Mouse (Mus musculus) CH12.LX (cell line): Measurements from ENCODE around the gene H2-M10.3. TPM values are rescaled to one million over a fixed set of nuclear protein-coding genes. Genes with fewer than 3 reads are reported as not detected.

ENCODE experiments used
- DNase-seq: peaks from one replicate; pipeline ENCODE4 v3.0.0-alpha.2; 2013; ENCODE audit errors: extremely low read depth
- H3K27ac ChIP-seq: 2 replicates; pipeline ENCODE4 v1.5.1; 2012; ENCODE audit warnings: low read depth, mild to moderate bottlenecking, control low read depth, moderate library complexity; ENCODE audit not compliant: insufficient read depth
- H3K27me3 ChIP-seq: replicated peaks from 2 replicates; pipeline ENCODE3; 2012; ENCODE audit warnings: inconsistent platforms
- H3K36me3 ChIP-seq, 2 experiments: replicated peaks in 1 of 2; 2 replicates each; pipeline versions ENCODE3 to v1.6.1; 2012; ENCODE audit warnings: inconsistent platforms in 1 of 2, low read length in 1 of 2, mild to moderate bottlenecking in 1 of 2, mixed read lengths in 1 of 2, moderate library complexity in 1 of 2; ENCODE audit not compliant: control insufficient read depth in 1 of 2, insufficient read depth in 1 of 2
- H3K4me1 ChIP-seq, 2 experiments: 2 replicates each; pipeline ENCODE4 v1.6.1; 2012; ENCODE audit warnings: inconsistent platforms in 1 of 2, moderate library complexity in 1 of 2; ENCODE audit not compliant: insufficient read depth in 2 of 2, control insufficient read depth in 1 of 2
- H3K4me2 ChIP-seq: 2 replicates; pipeline ENCODE4 v1.6.1; 2012; ENCODE audit warnings: low read depth, mild to moderate bottlenecking, control low read depth; ENCODE audit not compliant: poor library complexity, insufficient read depth, severe bottlenecking
- H3K4me3 ChIP-seq, 3 experiments: fragments of 150-350 bp in 1 of 3; sonication (generic) in 1 of 3; replicated peaks in 1 of 3; 2 replicates each; pipeline versions ENCODE3 to v1.5.1; 2011 to 2012; ENCODE audit warnings: low read depth in 2 of 3, low read length in 2 of 3, mild to moderate bottlenecking in 2 of 3, moderate library complexity in 2 of 3, control low read depth in 1 of 3, improper control_type of control experiment in 1 of 3, inconsistent platforms in 1 of 3, mixed read lengths in 1 of 3; ENCODE audit not compliant: poor library complexity in 1 of 3
- H3K79me2 ChIP-seq: replicated peaks from 2 replicates; pipeline ENCODE4 v1.6.1; 2012; ENCODE audit warnings: mild to moderate bottlenecking, moderate library complexity; ENCODE audit not compliant: control insufficient read depth, poor library complexity, insufficient read depth, severe bottlenecking; ENCODE audit errors: extremely low read depth
- H3K9ac ChIP-seq: 2 replicates; pipeline ENCODE4 v1.6.1; 2012; ENCODE audit warnings: low read depth, mild to moderate bottlenecking, control low read depth, moderate library complexity; ENCODE audit not compliant: insufficient read depth
- H3K9me3 ChIP-seq: replicated peaks from 2 replicates; pipeline ENCODE3; 2012; ENCODE audit warnings: low read length, inconsistent platforms, mixed read lengths
- CHD1 ChIP-seq: IDR thresholded peaks from 2 replicates; pipeline ENCODE4 v1.6.1; 2012; ENCODE audit warnings: low read depth, low read length, improper control_type of control experiment, inconsistent platforms
- CTCF ChIP-seq, 2 experiments: IDR thresholded peaks in 1 of 2; conservative IDR thresholded peaks in 1 of 2; 2 replicates each; pipeline ENCODE4 v1.5.1; 2011 to 2012; ENCODE audit warnings: low read depth in 2 of 2, low read length in 2 of 2, improper control_type of control experiment in 1 of 2, inconsistent platforms in 1 of 2, mild to moderate bottlenecking in 1 of 2, moderate library complexity in 1 of 2
- E2F4 ChIP-seq: IDR thresholded peaks from 2 replicates; pipeline ENCODE4 v1.6.1; 2011; ENCODE audit warnings: low read depth, low read length, improper control_type of control experiment; ENCODE audit not compliant: insufficient replicate concordance
- ETS1 ChIP-seq: conservative IDR thresholded peaks from 2 replicates; pipeline ENCODE4 v1.6.1; 2012; ENCODE audit warnings: low read depth, mild to moderate bottlenecking, inconsistent platforms, low read length, improper control_type of control experiment, moderate library complexity
- GABPA ChIP-seq: IDR thresholded peaks from 2 replicates; pipeline ENCODE4 v1.6.1; 2012; ENCODE audit warnings: low read depth, low read length, improper control_type of control experiment, inconsistent platforms; ENCODE audit not compliant: insufficient replicate concordance
- HCFC1 ChIP-seq: IDR thresholded peaks from 2 replicates; pipeline ENCODE4 v1.6.1; 2012; ENCODE audit warnings: low read depth, mild to moderate bottlenecking, inconsistent platforms, low read length, improper control_type of control experiment
- JUN ChIP-seq: IDR thresholded peaks from 2 replicates; pipeline ENCODE4 v1.6.1; 2011; ENCODE audit warnings: low read depth, mild to moderate bottlenecking, low read length, improper control_type of control experiment, moderate library complexity; ENCODE audit not compliant: insufficient read depth
- JUND ChIP-seq: conservative IDR thresholded peaks from 2 replicates; pipeline ENCODE4 v1.6.1; 2011; ENCODE audit warnings: low read depth, low read length, improper control_type of control experiment
- MAX ChIP-seq: IDR thresholded peaks from 2 replicates; pipeline ENCODE4 v1.6.1; 2011; ENCODE audit warnings: low read length, improper control_type of control experiment
- MAZ ChIP-seq: IDR thresholded peaks from 2 replicates; pipeline ENCODE4 v1.6.1; 2012; ENCODE audit warnings: low read depth, mild to moderate bottlenecking, inconsistent platforms, low read length, improper control_type of control experiment, moderate library complexity
- MEF2A ChIP-seq: IDR thresholded peaks from 2 replicates; pipeline ENCODE4 v1.6.1; 2014; ENCODE audit warnings: low read depth, mild to moderate bottlenecking, inconsistent platforms, low read length, improper control_type of control experiment, borderline replicate concordance
- MYC ChIP-seq: IDR thresholded peaks from 2 replicates; pipeline ENCODE4 v1.6.1; 2011; ENCODE audit warnings: low read depth, mild to moderate bottlenecking, improper control_type of control experiment, low read length
- NELFE ChIP-seq: IDR thresholded peaks from 2 replicates; pipeline ENCODE4 v1.6.1; 2011; ENCODE audit warnings: low read depth, low read length, improper control_type of control experiment
- NRF1 ChIP-seq: IDR thresholded peaks from 2 replicates; pipeline ENCODE4 v1.6.1; 2014; ENCODE audit warnings: low read depth, mild to moderate bottlenecking, inconsistent platforms, low read length, improper control_type of control experiment, moderate library complexity
- PAX5 ChIP-seq: IDR thresholded peaks from 2 replicates; pipeline ENCODE4 v1.6.1; 2012; ENCODE audit warnings: low read length, inconsistent platforms, mixed read lengths
- POLR2A ChIP-seq: IDR thresholded peaks from 2 replicates; pipeline ENCODE4 v1.6.1; 2011; ENCODE audit warnings: low read depth, mild to moderate bottlenecking, improper control_type of control experiment, low read length
- RCOR1 ChIP-seq: conservative IDR thresholded peaks from 2 replicates; pipeline ENCODE4 v1.6.1; 2012; ENCODE audit warnings: low read depth, mild to moderate bottlenecking, inconsistent platforms, low read length, improper control_type of control experiment
- TBP ChIP-seq: conservative IDR thresholded peaks from 2 replicates; pipeline ENCODE4 v1.6.1; 2011; ENCODE audit warnings: low read depth, low read length, improper control_type of control experiment
- TCF12 ChIP-seq: IDR thresholded peaks from 2 replicates; pipeline ENCODE4 v1.6.1; 2014; ENCODE audit warnings: low read depth, mild to moderate bottlenecking, inconsistent platforms, low read length, improper control_type of control experiment
- UBTF ChIP-seq: IDR thresholded peaks from 2 replicates; pipeline ENCODE4 v1.6.1; 2012; ENCODE audit warnings: low read depth, mild to moderate bottlenecking, inconsistent platforms, low read length, improper control_type of control experiment, moderate library complexity
- USF2 ChIP-seq: conservative IDR thresholded peaks from 2 replicates; pipeline ENCODE4 v1.6.1; 2011; ENCODE audit warnings: low read depth, low read length, improper control_type of control experiment
- ZC3H11A ChIP-seq: IDR thresholded peaks from 2 replicates; pipeline ENCODE4 v1.6.1; 2012; ENCODE audit warnings: low read depth, mild to moderate bottlenecking, inconsistent platforms, low read length, improper control_type of control experiment
- ZMIZ1 ChIP-seq: IDR thresholded peaks from 2 replicates; pipeline ENCODE4 v1.6.1; 2012; ENCODE audit warnings: low read depth, mild to moderate bottlenecking, inconsistent platforms, low read length, improper control_type of control experiment
- dilution Hi-C: fragments of 300-500 bp; cut with MboI; formaldehyde crosslinking; loops from 2 replicates; pipeline ENCODE4 v1.14.3; 2020; ENCODE audit warnings: low sequenced_read_pairs; ENCODE audit not compliant: extremely low pct_unique_long_range_greater_than_20kb, extremely low pct_ligation_motif_present
- in situ Hi-C: fragments of 300-500 bp; cut with MboI; formaldehyde crosslinking; loops from 3 replicates; pipeline ENCODE4 v1.14.3; 2019; ENCODE audit warnings: low sequenced_read_pairs, low pct_ligation_motif_present, low pct_unique_long_range_greater_than_20kb, mixed read lengths
- polyA plus RNA-seq: library from polyadenylated mRNA; unstranded; fragments of >175 nt; gene quantifications from 2 replicates; pipeline ENCODE4 v1.2.1, GENCODE M21; 2012; ENCODE audit warnings: low read depth; ENCODE audit not compliant: insufficient read length
- total RNA-seq, 2 experiments: library from RNA; depleted of rRNA; stranded (reverse); fragments of 300-350 nt in 1 of 2; fragments of >200 nt in 1 of 2; gene quantifications; 2 replicates each; pipeline ENCODE4 v1.2.3; 2012 to 2014

The H2-M10.3 gene
- total and polyA plus RNA-seq, 3 experiments, result 0.13 TPM; not detected in 2

- no peak for DNase-seq
- Histone ChIP-seq H3K27ac (no peak within 1 kb of the TSS), H3K9ac (peak within 1 kb of the TSS; percentile 47), H3K4me3 (peak within 1 kb of the TSS in 2 of 3 experiments; percentile 44 to 68), H3K4me2 (peak within 1 kb of the TSS; percentile 25), H3K9me3 (no peaks in the 10 kb centered on the region), H3K36me3 (no peaks in the 10 kb centered on the region), H3K79me2 (no peaks in the 10 kb centered on the region; the same call in 1 of the 2 replicates), H3K4me1 (no peaks in the 10 kb centered on the region), H3K27me3 (peaks cover 40% of the 10 kb centered on the region)
- in situ Hi-C loops, result no loop called here
- TF ChIP-seq POLR2A, result peak; percentile 47; the same call in 1 of the 2 replicates
- TF ChIP-seq ETS1, result no peak
- dilution Hi-C loops, result no loop called here
Measured at GRCm38 (mm10) chr17:36326055-36326454, 42.2 kb downstream of the H2-M10.3 start, which contains the start of gene H2-M10.1. H2-M10.1 (minus strand) TSS chr17:36326155.

- H3K9ac ChIP-seq, result no peak overlapping the region
- 0 out of 4 replicates have a peak, but pooled peaks cover 0 to 4% of the 10 kb centered on the region in 2 experiments for H3K4me1 ChIP-seq
- no peaks in the 10 kb centered on the region for H3K79me2 ChIP-seq
- H3K4me2 ChIP-seq, result peak overlapping the region; percentile 42; the same call in 1 of the 2 replicates
- dilution Hi-C loops (no loop called here), in situ Hi-C loops (no loop called here)
- peaks cover 26% of the 10 kb centered on the region for H3K27me3 ChIP-seq
- no peak for TF ChIP-seq MYC
- TF ChIP-seq NRF1, result no peak
- H3K27ac ChIP-seq, result no peak overlapping the region
- DNase-seq, result no peak
- no peaks in the 10 kb centered on the region for H3K9me3 ChIP-seq
- peak overlapping the region in 2 of 3 experiments; percentile 58 to 64 for H3K4me3 ChIP-seq
- peaks cover 0 to 5% of the 10 kb centered on the region in 2 experiments for H3K36me3 ChIP-seq
Measured at GRCm38 (mm10) chr17:36315689-36316253, 52.4 kb downstream of the H2-M10.3 start.

- Histone ChIP-seq H3K9me3 (no peaks in the 10 kb centered on the region), H3K4me3 (peak overlapping the region; percentile 58 to 77 (median 64)), H3K4me2 (peak overlapping the region; percentile 42), H3K4me1 (0 out of 4 replicates have a peak, but pooled peaks cover 0 to 4% of the 10 kb centered on the region in 2 experiments), H3K27me3 (peaks cover 26% of the 10 kb centered on the region), H3K79me2 (no peaks in the 10 kb centered on the region), H3K9ac (peak overlapping the region; percentile 85), H3K27ac (no peak overlapping the region; the same call in 1 of the 2 replicates), H3K36me3 (peaks cover 0 to 5% of the 10 kb centered on the region in 2 experiments)
- in situ Hi-C loops (no loop called here), dilution Hi-C loops (no loop called here)
- DNase-seq, result peak; percentile 67
- TF ChIP-seq MAZ, result 0 out of 2 replicates have a peak, but pooled peaks have one; percentile 57
- no peak for TF ChIP-seq ZC3H11A
- TF ChIP-seq MEF2A, result 0 out of 2 replicates have a peak, but pooled peaks have one; percentile 42
- TF ChIP-seq UBTF, result no peak
- TF ChIP-seq E2F4, result 0 out of 2 replicates have a peak, but pooled peaks have one; percentile 63
- peak; percentile 58; the same call in 1 of the 2 replicates for TF ChIP-seq ZMIZ1
- peak; percentile 70; the same call in 1 of the 2 replicates for TF ChIP-seq TBP
- no peak for TF ChIP-seq USF2
- TF ChIP-seq PAX5, result no peak
- TF ChIP-seq JUND, result no peak
- no peak for TF ChIP-seq GABPA
- peak; percentile 55; the same call in 1 of the 2 replicates for TF ChIP-seq MAX
- TF ChIP-seq POLR2A, result peak; percentile 70
- no peak for TF ChIP-seq JUN
- peak; percentile 80 for TF ChIP-seq TCF12
- TF ChIP-seq CTCF (conservative IDR thresholded peaks at IDR 0.05 in 1 of 2, IDR thresholded peaks at IDR 0.05 in 1 of 2; ENCODE audit: low read depth in 2 of 2, low read length in 2 of 2), result no peak
- peak; percentile 80 for TF ChIP-seq NRF1
- no peak for TF ChIP-seq CHD1
- TF ChIP-seq HCFC1, result peak; percentile 61
- peak; percentile 64; the same call in 1 of the 2 replicates for TF ChIP-seq RCOR1
- TF ChIP-seq NELFE, result peak; percentile 83
Measured at GRCm38 (mm10) chr17:36315041-36315688, 53.1 kb downstream of the H2-M10.3 start.
